Mouse (Mus musculus): Measurements from ENCODE around the gene Sgcd.

GRCm38 (mm10) chr11:46875774-46876173 is 1113.0 kb downstream of the Sgcd start:
- TF ChIP-seq CTCF (IDR thresholded peaks at IDR 0.05), result no peak
- TF ChIP-seq POLR2A (IDR thresholded peaks at IDR 0.05; ENCODE audit: insufficient read depth, low read depth, low read length), result no peak
